Mouse (Mus musculus): ENCODE results near the gene Slc4a4. TPM values are rescaled to one million over a fixed set of nuclear protein-coding genes. Genes with fewer than 3 reads are reported as not detected.
"Not testable (repeated sequence)": the region's sequence is repeated elsewhere in the genome, so short reads cannot be mapped to it uniquely, and the experiment has no call there.

Gene Slc4a4
- polyA plus RNA-seq, 1 experiment from 2014 or later, result 8.3 TPM

DNA sequence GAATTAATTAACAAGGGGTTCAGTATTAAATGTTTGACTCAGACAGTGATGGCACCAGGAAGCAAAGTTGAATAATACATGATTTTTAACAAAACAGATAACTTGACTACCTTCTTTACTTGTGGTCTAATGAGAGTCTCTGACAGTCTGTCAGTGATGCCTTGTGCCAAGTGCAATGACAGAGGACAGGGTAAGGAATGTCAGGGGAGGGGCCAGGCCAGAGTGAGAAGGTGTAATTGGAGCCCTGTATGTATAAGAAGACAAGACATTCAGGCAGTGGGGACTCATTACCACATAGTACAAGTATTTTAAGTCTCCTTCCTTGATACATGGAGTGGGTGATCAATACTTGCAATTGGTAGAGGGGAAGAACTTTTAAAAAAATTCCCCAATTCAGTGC is 219.6 kb downstream of the Slc4a4 start:
- H3K27me3 ChIP-seq (ENCODE audit: control insufficient read depth, insufficient read depth, low read depth, low read length), result no peaks in the 10 kb centered on the region
- no peaks in the 10 kb centered on the region for H3K9me3 ChIP-seq (replicated peaks; ENCODE audit: control insufficient read depth, low read length, poor library complexity, severe bottlenecking)
- no peak overlapping the region for H3K4me2 ChIP-seq (ENCODE audit: low read length)

DNA sequence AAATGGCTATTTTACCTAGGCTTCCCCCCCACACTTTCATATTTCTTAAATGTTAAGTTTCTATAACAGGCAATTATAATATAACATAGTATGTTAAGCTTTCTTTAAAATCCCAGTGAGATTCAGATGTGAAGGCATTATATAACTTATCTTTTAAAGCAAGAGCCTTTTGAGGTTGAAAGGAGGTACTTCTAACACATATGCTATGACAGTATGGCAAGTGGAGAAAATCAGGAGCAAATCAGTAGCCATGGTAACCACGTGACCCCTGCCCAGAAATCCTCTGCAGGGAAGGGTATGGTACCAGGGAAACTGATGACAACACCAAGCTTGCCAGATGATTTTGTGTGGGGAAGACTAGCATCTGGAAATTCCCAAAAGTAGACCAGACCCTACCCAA is 222.2 kb downstream of the Slc4a4 start:
- Histone ChIP-seq H3K9ac (ENCODE audit: low read depth, low read length) (no peak overlapping the region), H3K27ac (ENCODE audit: low read length) (no peak overlapping the region), H3K4me1 (ENCODE audit: control insufficient read depth, insufficient read depth, low read length) (no peaks in the 10 kb centered on the region), H3K4me3 (ENCODE audit: low read depth, low read length) (no peak overlapping the region), H3K4me2 (ENCODE audit: low read length) (no peak overlapping the region), H3K27me3 (ENCODE audit: control insufficient read depth, insufficient read depth, low read depth, low read length) (no peaks in the 10 kb centered on the region), H3K9me3 (replicated peaks; ENCODE audit: control insufficient read depth, low read length, poor library complexity, severe bottlenecking) (no peaks in the 10 kb centered on the region), H3K36me3 (ENCODE audit: control insufficient read depth, insufficient read depth, low read length) (no peaks in the 10 kb centered on the region)
- 72% methylated on average over 1 of the region's 1 CpGs for WGBS
- ATAC-seq, result no peak

More for the DNA sequence above, 219.6 kb downstream of the Slc4a4 start:
- Histone ChIP-seq H3K27ac (ENCODE audit: low read length) (no peak overlapping the region), H3K36me3 (ENCODE audit: control insufficient read depth, insufficient read depth, low read length) (no peaks in the 10 kb centered on the region), H3K9ac (ENCODE audit: low read depth, low read length) (no peak overlapping the region), H3K4me3 (ENCODE audit: low read depth, low read length) (no peak overlapping the region), H3K4me1 (ENCODE audit: control insufficient read depth, insufficient read depth, low read length) (no peaks in the 10 kb centered on the region)
- no peak for ATAC-seq

DNA sequence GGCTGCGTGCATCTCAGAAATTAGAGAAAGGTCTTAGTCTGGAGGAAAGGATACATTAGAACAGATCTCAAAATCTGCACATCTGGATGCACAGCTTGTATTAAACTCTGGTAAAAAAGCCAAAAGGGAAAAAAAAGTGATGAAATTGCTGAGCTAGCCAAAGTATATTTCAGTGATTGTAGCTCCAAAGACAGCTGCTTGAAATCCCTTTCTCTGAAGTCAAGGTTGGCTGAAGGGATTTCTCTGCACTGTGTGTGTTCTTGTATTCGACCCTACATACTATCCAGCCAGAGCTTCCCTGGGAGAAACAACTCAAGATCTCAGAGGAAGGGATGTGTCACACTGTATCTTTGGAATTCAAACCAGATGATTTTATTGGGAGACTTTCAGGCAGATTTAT is 223.2 kb downstream of the Slc4a4 start:
- Histone ChIP-seq H3K27ac (ENCODE audit: low read length) (no peak overlapping the region), H3K27me3 (ENCODE audit: control insufficient read depth, insufficient read depth, low read depth, low read length) (no peaks in the 10 kb centered on the region), H3K4me3 (ENCODE audit: low read depth, low read length) (no peak overlapping the region), H3K4me2 (ENCODE audit: low read length) (no peak overlapping the region), H3K36me3 (ENCODE audit: control insufficient read depth, insufficient read depth, low read length) (no peaks in the 10 kb centered on the region), H3K9ac (ENCODE audit: low read depth, low read length) (no peak overlapping the region), H3K9me3 (replicated peaks; ENCODE audit: control insufficient read depth, low read length, poor library complexity, severe bottlenecking) (no peaks in the 10 kb centered on the region), H3K4me1 (ENCODE audit: control insufficient read depth, insufficient read depth, low read length) (no peaks in the 10 kb centered on the region)
- WGBS, result 79% methylated on average over 2 of the region's 2 CpGs
- ATAC-seq, result no peak

DNA sequence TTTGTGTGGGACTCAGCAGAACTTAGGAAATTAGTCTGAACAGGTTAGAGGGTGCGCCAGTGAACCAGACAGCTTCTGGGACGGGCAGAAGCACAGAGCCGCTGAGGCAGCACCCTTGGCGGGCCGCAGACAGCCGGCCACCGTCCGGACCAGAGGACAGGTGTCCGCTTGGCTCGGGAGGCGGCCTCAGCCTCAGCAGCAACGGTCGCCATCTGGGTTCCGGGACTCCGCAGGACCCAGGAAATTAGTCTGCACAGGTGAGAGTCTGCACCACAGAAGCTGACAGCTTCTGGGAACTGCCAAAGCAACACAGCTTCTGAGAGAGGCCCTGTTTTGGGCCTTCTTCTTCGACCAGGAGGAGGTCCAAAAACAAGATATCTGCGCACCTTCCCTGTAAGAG is 225.4 kb downstream of the Slc4a4 start:
- H3K9me3 ChIP-seq (replicated peaks; ENCODE audit: control insufficient read depth, low read length, poor library complexity, severe bottlenecking); H3K4me3 ChIP-seq (ENCODE audit: low read depth, low read length); H3K4me2 ChIP-seq (ENCODE audit: low read length); H3K4me1 ChIP-seq (ENCODE audit: control insufficient read depth, insufficient read depth, low read length); H3K9ac ChIP-seq (ENCODE audit: low read depth, low read length); H3K36me3 ChIP-seq (ENCODE audit: control insufficient read depth, insufficient read depth, low read length); H3K27me3 ChIP-seq (ENCODE audit: control insufficient read depth, insufficient read depth, low read depth, low read length); H3K27ac ChIP-seq (ENCODE audit: low read length); ATAC-seq: not testable (repeated sequence)
- WGBS, result 96% methylated on average over 15 of the region's 17 CpGs

DNA sequence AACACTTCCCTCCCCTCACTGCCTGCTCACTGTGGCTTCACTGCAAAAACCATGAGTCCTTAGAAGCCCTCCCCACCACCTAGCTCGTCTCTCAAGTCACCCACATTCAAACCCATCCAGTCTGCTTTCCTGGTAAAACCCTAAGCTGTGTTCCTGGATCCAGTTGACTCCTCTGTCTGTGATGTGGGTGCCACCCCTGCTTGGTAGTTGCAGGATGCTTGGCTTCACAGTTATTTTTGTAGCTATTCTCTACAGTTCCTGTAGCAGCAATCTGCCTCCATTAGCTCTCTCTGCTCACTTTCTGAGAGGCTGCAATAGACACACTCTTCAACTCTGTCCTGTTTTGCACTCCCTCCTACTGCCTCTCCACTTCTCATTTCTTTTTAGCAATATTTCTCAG is 234.3 kb downstream of the Slc4a4 start:
- ATAC-seq, result no peak
- H3K27me3 ChIP-seq (ENCODE audit: control insufficient read depth, insufficient read depth, low read depth, low read length), result no peaks in the 10 kb centered on the region
- H3K4me3 ChIP-seq (ENCODE audit: low read depth, low read length), result no peak overlapping the region
- no peaks in the 10 kb centered on the region for H3K4me1 ChIP-seq (ENCODE audit: control insufficient read depth, insufficient read depth, low read length)
- WGBS, result 85% methylated on average over 1 of the region's 1 CpGs
- no peak overlapping the region for H3K9ac ChIP-seq (ENCODE audit: low read depth, low read length)
- no peak overlapping the region for H3K4me2 ChIP-seq (ENCODE audit: low read length)
- no peak overlapping the region for H3K27ac ChIP-seq (ENCODE audit: low read length)
- no peaks in the 10 kb centered on the region for H3K9me3 ChIP-seq (replicated peaks; ENCODE audit: control insufficient read depth, low read length, poor library complexity, severe bottlenecking)
- no peaks in the 10 kb centered on the region for H3K36me3 ChIP-seq (ENCODE audit: control insufficient read depth, insufficient read depth, low read length)

- Histone ChIP-seq H3K4me1 (ENCODE audit: control insufficient read depth, insufficient read depth, low read length) (no peaks in the 10 kb centered on the region), H3K9me3 (replicated peaks; ENCODE audit: control insufficient read depth, low read length, poor library complexity, severe bottlenecking) (no peaks in the 10 kb centered on the region), H3K4me3 (ENCODE audit: low read depth, low read length) (no peak overlapping the region), H3K27me3 (ENCODE audit: control insufficient read depth, insufficient read depth, low read depth, low read length) (no peaks in the 10 kb centered on the region), H3K27ac (ENCODE audit: low read length) (no peak overlapping the region), H3K4me2 (ENCODE audit: low read length) (no peak overlapping the region), H3K36me3 (ENCODE audit: control insufficient read depth, insufficient read depth, low read length) (no peaks in the 10 kb centered on the region), H3K9ac (ENCODE audit: low read depth, low read length) (no peak overlapping the region)
- 70% methylated on average over 9 of the region's 9 CpGs for WGBS
- no peak for ATAC-seq
Measured at GRCm38 (mm10) chr5:89123270-89123903, 236.8 kb downstream of the Slc4a4 start.

GRCm38 (mm10) chr5:89128210-89128609 is 241.6 kb downstream of the Slc4a4 start:
- Histone ChIP-seq H3K4me1 (ENCODE audit: control insufficient read depth, insufficient read depth, low read length) (no peaks in the 10 kb centered on the region), H3K4me2 (ENCODE audit: low read length) (no peak overlapping the region), H3K36me3 (ENCODE audit: control insufficient read depth, insufficient read depth, low read length) (no peaks in the 10 kb centered on the region), H3K27ac (ENCODE audit: low read length) (no peak overlapping the region), H3K9me3 (replicated peaks; ENCODE audit: control insufficient read depth, low read length, poor library complexity, severe bottlenecking) (no peaks in the 10 kb centered on the region), H3K4me3 (ENCODE audit: low read depth, low read length) (no peak overlapping the region), H3K27me3 (ENCODE audit: control insufficient read depth, insufficient read depth, low read depth, low read length) (no peaks in the 10 kb centered on the region), H3K9ac (ENCODE audit: low read depth, low read length) (no peak overlapping the region)
- ATAC-seq, result no peak
- whole genome bisulfite sequencing, result 93% methylated on average over 6 of the region's 6 CpGs

GRCm38 (mm10) chr5:89135776-89136175 is 249.2 kb downstream of the Slc4a4 start:
- Histone ChIP-seq H3K4me2 (ENCODE audit: low read length) (no peak overlapping the region), H3K27ac (ENCODE audit: low read length) (no peak overlapping the region), H3K27me3 (ENCODE audit: control insufficient read depth, insufficient read depth, low read depth, low read length) (no peaks in the 10 kb centered on the region), H3K9ac (ENCODE audit: low read depth, low read length) (no peak overlapping the region), H3K4me1 (ENCODE audit: control insufficient read depth, insufficient read depth, low read length) (no peaks in the 10 kb centered on the region), H3K36me3 (ENCODE audit: control insufficient read depth, insufficient read depth, low read length) (no peaks in the 10 kb centered on the region), H3K4me3 (ENCODE audit: low read depth, low read length) (no peak overlapping the region), H3K9me3 (replicated peaks; ENCODE audit: control insufficient read depth, low read length, poor library complexity, severe bottlenecking) (no peaks in the 10 kb centered on the region)
- ATAC-seq, result no peak
- 82% methylated on average over 11 of the region's 11 CpGs for WGBS

DNA sequence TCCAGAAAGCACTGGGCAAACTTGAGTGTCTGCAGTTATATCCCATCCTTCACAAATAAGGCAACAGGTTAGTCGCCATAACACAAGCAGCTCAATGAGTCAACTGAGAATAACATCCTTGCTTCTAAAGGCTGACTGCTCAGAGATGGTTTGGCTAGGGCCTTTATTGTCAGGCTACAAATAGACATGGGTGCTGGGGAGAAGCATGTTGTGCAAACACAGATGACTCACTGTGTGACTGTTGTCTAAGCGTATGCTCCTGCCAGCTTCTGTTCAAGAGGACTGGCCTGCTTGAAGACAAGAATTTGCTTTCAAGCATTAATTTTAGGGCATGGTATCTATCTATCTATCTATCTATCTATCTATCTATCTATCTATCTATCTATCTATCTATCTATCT is 253.5 kb downstream of the Slc4a4 start:
- H3K4me3 ChIP-seq (ENCODE audit: low read depth, low read length), result no peak overlapping the region
- no peak overlapping the region for H3K9ac ChIP-seq (ENCODE audit: low read depth, low read length)
- no peak overlapping the region for H3K4me2 ChIP-seq (ENCODE audit: low read length)
- no peaks in the 10 kb centered on the region for H3K4me1 ChIP-seq (ENCODE audit: control insufficient read depth, insufficient read depth, low read length)
- 93% methylated on average over 2 of the region's 2 CpGs for WGBS
- no peaks in the 10 kb centered on the region for H3K9me3 ChIP-seq (replicated peaks; ENCODE audit: control insufficient read depth, low read length, poor library complexity, severe bottlenecking)
- no peaks in the 10 kb centered on the region for H3K36me3 ChIP-seq (ENCODE audit: control insufficient read depth, insufficient read depth, low read length)
- H3K27ac ChIP-seq (ENCODE audit: low read length), result no peak overlapping the region
- no peak for ATAC-seq
- H3K27me3 ChIP-seq (ENCODE audit: control insufficient read depth, insufficient read depth, low read depth, low read length), result no peaks in the 10 kb centered on the region
